Mouse (Mus musculus) urinary bladder, postnatal 10 days (tissue): ENCODE results near the gene Jsrp1.

Experiments used
- DNase-seq: peaks from one replicate; pipeline ENCODE4 v3.0.0; 2022; ENCODE audit warnings: low spot score

Jsrp1 gene

DNA sequence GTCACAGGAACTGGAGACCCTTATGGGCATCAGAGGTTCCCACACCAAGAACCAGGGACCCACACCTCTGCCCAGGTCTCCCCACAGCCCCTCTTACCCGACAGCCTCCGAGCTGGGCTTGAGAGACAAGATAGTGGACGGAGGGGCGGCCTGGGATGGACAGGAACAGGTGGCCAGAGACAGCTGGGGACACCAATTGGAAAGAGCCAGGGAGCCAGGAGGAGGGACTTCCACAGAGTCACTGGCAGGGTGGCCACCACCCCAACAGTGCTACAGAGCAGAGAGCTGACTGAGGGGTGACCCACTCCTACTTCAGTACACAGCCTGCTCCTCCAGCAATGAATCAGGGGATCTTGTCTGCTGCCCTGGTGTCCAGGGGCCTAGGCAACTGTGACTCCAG is at the start of gene Jsrp1:
Jsrp1 (minus strand) TSS at position 133 of the 400 bp plus-strand sequence.
- no peak for DNase-seq

DNA sequence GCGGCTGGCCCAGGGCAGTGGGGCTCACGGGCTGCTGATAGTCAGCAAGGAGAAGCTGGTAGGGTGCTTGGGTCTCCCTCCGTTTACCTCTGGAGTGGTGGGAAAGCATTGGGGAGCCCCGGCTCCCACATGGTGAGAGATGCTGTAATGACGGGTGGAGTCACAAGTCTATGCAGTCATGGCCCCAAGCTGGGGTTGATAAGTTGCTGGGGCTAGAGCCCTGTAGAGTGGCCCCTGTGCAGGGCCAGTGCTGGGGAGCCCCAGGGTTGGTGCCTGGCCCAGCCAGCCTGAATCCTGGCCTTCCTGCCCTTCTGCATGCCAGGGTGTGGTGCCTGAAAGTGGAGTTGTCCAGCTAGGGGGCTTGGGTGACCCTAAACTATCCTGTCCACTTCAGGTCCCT is 49.0 kb upstream of the Jsrp1 start:
- DNase-seq = no peak

DNA sequence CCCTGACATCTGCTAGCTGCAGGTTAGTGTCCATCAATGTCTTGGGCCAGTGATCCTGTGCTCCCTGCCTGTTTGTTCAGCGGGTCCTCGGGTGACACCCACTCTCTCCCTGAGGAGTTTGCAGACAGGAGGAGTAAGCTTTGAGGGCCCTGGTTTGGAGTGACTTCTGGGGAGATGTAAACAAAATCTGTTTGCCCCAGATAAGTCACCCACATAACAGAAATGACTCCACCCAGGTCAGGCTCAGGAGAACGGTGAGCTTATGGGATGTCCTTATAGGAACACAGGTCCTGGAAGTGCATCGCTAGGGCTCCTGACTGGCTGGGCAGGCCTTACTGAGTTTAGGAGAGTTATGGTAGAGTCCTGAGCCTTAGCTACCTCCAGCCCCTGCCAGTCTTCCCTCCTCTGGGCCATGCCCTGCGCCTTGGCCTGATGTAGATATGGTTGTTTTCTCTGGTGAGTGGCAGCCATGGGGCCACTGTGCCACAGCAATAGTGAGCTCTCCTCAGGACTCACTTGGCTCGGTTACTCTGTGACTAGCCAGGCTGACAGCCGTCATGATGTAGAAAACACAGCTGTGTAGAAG is 45.1 kb upstream of the Jsrp1 start:
- DNase-seq = no peak

DNA sequence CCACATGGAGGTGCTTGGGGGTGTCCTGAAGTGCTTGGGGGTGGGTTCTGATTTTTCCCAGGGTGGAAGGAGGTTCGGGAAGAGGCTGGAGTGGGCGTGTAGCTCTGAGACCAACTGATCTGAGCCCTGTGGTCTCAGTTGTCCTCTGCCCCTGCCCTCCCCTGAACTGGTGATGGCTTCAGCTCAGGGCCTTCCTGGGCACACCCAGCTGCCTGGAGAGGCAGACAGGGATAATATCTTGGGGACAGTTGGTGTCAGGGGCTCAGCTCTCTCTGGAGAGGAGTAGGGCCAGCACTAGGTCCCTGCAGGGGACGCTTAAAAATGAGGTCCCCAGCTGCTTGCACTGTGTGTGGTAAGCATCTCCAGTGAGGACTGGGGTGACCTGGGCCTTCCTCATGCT is 44.5 kb upstream of the Jsrp1 start:
- no peak for DNase-seq

DNA sequence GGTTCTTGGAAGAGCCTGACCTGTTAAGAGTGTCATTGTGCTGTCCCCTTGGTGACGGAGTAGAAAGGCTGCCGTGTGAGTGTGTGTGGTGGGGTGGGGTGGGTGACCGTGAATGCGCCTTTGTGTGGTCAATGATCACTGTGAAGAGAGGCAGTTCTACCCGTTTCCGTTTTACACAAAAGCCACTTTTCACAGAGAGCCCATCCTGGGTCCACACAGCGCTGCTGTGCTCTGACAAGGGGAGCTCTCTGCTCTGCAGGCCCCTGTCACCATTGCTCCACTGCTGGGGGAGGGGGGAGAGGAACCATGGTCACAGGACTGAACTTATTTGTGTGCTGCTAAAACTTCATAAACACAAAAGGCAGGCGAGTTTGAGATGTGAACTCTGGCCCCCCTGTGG is 44.1 kb upstream of the Jsrp1 start:
- no peak for DNase-seq

DNA sequence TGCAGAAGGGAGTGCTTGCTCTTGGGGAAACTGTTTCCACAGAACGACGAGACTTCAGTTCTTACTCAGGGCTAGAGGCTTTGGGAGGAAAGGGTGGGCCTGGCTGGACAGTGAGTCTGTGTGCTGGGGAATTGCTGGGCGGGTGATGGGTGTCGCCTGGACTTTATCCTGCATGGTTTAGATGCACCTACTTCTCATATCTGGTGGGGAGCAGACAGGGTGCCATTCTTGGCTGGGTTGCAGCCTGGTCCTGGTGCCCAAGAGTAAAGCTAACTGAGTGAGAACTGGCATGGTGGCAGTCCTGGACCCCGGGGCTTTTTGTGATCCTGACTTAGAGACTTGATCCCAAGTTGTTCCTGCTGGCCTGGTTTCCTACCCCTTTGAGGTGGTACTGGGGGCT is 43.6 kb upstream of the Jsrp1 start:
- no peak for DNase-seq

DNA sequence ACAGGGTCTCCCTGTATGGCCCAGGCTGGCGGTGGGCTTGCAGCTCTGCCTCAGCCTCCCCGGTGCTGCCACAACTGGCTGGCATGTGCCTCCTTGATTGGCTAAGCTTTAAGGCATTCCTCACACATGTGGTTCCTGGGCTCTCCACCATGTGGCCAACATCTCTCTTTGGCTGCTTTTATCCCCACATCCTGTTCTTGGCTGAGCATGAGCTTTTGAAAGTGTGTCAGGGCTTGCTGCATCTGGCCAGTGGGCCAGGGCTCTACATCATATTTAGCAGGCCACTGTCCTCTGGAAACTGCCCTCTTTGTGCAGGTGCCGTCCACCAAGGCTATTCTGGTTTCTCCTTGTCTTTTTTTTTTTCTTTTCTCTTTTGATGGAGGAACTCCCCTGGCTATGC is 43.0 kb upstream of the Jsrp1 start:
- no peak for DNase-seq

DNA sequence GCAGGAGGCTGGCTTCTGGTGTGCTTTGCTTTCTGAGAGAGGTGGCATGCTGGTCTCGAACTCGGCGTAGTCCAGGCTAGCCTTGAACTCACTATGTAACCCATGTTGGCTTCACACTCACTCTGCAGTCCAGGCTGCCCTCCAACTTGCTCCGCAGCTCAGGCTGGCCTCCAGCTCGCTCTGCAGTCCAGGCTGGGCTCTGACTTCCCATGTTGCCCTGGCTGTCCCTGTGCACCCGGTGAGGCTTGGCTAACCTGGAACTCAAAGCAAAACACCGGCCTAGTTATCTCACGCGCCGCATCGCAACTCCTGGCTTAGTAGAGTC is 42.4 kb upstream of the Jsrp1 start:
- DNase-seq = no peak

DNA sequence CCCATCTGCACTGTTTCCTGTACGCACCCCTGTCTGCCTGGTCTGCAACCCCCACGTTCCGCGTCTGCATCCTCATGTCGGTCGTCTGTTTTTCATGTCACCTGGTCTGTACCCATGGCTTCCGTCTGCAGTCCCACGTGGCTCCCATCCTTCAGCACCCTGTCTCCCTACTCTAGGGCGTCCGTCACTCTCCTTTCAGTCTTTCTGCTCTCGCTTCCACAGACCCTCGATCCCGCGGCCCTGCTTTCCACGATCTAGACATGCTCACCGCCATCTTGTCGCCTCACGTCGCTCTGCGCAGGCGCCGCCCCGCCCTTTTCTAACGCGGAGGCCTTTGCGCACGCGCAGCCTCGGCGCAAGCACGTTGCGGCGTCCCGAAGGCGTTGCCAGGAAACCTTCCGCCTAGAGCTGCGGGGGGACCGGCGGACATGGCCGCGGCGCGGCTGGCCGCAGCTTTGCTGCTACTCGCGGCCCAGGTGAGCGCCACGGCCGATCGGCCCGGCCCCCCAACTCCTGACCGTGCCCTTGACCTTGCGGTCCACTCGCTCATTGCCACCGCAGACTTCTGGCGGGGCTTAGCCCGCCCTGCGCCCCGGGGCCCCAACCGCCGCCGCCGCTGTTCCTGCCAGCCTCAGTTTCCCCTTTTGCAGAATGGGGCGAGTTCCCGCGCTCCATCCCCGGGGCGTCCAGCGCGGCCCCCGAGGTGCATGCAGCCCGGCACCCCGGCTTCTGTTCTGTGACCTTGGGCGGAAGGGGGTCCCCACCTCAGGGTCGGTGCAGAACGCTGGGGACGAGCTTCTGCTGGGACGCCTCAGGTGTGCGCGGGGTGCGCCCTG is 41.8 kb upstream of the Jsrp1 start, which contains the start of the genes Lsm7 and Sppl2b:
Lsm7 (minus strand) TSS at position 297 of the 836 bp plus-strand sequence.
Sppl2b (plus strand) TSS at position 363 of the 836 bp plus-strand sequence.
- peak; percentile 93 for DNase-seq

DNA sequence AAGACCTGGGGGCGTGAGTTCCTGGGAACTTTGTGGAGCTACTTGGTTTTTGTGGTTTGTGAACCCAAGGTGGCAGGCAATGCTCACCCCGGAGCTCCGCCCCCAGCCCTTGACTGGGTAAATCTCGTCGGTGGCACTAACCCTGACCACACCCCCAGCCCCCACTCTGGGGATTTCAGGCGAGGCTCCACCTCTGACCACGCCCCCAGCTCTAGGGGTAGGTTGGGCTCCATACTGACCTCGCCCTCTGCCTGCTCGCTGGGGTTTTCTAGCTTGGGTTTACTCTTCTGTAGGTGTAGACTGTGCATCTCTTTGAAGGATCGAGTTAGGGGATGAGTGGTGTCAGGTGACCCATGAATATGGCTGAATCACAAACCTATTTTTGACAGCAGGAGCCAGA is 35.3 kb upstream of the Jsrp1 start:
- no peak for DNase-seq

DNA sequence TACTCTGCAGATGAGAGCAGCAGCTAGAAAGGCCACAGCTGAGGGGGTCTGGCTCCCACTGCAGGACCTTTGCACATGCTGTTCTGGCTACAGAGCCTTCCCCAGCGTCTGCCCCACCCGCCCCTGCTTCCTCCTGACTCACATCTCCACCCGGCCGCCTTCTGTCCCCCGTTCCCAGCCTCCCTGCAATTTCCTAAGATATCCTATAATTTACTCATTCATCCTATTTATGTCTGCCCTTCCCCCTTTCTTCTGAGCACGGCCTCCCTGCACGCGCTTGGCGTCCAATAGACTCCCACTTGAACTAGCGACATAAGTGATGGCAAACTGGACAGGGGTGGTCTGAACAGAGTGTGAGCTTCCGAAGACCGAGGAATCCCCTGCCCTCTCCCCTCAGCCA is 32.4 kb upstream of the Jsrp1 start:
- DNase-seq = no peak

DNA sequence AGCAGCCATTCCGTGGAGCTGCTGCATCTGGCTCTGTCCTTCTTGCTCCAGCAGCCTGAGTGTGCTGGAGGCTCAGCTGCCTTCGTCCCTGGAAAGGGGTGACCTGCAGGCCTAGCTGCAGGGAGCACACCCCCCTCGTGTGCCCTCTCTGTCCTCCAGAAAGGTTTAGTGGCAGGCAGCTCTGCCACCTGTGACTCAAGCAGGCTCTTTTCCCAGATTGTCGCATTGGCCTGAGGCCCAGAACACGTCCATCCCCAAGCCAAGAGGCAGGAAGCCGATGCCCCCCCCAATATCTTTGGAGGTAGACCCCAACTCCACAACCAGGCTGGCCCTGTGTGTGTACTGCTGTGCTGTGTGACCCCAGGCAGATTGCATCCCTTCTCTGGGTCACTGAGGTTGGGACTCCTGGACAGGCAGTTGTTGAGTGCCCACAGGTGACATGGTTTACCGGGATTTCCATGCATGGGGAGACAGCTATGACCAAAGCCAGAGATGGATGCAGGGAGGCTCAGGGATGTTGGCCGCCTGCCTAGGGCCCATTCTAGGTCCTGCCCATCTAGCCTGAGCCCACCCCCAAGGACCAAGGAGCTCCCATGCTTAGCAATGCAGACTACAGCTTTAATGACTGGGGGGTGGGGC is 31.9 kb upstream of the Jsrp1 start:
- no peak for DNase-seq

DNA sequence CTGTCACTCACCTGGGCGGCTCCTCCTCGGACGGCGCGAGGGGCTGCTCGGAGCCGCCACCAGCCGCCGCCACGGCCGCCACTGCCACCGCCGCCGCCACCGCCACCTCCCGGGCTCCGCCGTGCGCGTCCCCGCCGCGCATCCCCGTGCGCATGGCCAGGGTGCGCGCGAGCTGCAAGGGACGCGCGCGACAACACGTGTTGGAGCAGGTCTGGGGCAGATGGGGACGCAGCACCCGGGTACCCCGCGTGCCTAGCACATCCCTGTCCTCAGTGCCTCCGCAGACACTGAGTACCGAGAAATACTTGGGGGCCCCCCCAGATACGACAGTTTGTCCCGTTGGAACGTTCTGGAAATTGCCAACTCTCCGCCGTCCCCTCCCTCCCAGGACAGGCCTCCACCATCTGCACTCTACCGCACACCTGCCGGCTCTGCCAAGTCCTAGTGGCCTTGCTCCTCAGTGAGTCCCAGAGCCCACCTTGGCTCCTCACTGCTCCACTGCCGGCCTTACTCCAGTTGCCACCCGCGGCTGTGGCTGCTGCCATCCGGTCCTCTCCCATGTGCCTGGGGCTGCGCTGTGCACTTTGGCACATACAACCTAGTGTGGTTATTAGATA is 30.7 kb upstream of the Jsrp1 start, which contains the start of gene Lingo3:
Lingo3 (minus strand) TSS at position 109 of the 617 bp plus-strand sequence.
- no peak for DNase-seq

DNA sequence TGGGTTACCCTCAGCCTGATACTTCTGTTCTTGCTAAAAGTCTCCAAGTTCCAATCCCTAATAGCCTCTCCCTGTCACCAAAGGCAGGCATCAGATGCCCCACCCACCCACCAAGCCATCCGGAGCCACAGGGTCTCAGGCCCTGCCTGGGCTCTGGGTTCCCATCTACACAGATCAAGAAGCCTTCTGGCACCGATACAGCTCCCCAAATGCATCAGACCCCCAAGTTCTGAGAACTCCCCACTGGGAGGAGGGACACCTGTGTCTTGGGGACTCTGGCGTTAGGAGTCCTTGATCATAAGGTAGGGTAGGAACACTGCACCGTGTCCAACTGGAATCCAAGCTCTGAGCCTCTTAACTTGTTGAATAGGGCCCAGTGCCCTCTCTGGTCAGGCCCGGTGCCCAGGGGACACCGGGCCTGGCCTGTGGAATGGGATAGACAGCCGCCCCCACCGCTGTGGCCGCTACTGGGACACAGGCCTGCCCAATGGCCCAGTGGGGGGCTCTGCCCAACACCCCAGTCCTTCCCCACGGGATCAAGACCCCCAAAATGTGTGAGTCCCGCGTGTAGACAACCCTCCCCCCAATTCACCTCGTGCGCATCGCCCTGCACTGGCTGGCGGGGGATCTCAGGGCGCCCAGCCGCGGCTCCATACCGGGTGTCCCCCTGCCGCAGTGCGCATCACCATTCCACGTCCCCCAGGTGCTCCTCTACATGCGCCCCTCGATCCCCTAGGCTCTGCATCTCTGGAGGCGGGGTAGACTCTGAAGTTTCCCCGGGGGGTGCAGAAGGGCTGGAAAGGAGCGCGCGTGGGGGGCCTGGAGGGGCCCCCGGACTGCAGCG is 30.0 kb upstream of the Jsrp1 start:
- DNase-seq = no peak

DNA sequence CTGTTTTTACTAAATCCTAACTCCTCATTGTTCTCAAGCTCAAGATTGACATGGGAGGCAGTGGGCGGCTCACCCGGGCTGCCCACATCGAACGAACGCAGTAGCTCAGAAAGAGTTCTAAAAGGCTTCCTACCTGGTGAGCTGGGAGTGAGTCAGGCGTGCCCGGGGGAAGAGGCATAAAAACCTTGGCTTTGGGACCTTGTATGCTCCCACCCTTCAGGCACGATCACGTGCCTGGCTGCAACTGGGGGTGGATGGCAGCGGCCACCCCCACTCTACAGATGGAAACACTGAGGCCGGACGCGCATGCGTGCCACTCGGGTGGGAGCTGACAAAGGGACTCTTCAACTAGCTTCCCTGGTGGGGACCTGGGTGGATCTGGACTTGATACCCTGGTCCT is 29.0 kb upstream of the Jsrp1 start:
- DNase-seq = no peak

DNA sequence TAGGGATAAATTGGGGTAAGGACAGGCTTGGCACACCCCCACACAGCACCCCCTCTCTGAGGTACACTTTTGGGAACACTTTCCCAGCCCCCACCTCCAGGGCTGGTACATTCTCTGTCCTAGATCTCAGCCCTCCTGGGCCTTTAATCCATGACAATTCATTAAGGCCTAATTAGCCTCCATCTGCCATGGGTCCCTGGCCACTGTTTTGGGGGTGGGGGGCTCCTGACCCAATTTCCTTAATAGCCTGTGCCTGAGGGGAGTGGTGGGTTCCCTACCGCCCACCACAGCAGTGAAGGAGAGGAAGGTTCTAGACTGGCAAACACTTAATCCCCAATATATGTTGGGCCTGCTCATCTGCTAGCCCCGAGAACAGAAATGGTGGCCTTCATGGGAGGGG is 28.4 kb upstream of the Jsrp1 start:
- no peak for DNase-seq

DNA sequence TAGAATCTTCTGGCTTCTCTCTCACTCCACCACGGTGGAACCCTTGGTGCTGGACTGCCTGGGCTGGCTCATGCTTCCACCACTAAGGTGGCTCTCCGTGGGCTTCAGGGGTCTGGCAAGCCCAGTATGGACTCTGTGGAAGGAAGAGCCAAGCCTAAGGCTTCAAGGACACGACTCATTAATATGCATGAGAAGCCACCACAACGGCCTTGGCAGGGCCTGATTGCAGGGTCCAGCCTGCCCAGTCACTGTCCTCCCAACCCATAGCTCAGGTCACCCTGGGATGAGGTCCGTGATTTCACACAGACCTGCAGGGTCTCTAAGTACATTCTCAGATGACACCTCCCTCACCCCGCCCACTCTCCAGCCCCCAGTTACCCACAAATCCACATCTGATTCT is 26.6 kb upstream of the Jsrp1 start:
- DNase-seq = no peak

DNA sequence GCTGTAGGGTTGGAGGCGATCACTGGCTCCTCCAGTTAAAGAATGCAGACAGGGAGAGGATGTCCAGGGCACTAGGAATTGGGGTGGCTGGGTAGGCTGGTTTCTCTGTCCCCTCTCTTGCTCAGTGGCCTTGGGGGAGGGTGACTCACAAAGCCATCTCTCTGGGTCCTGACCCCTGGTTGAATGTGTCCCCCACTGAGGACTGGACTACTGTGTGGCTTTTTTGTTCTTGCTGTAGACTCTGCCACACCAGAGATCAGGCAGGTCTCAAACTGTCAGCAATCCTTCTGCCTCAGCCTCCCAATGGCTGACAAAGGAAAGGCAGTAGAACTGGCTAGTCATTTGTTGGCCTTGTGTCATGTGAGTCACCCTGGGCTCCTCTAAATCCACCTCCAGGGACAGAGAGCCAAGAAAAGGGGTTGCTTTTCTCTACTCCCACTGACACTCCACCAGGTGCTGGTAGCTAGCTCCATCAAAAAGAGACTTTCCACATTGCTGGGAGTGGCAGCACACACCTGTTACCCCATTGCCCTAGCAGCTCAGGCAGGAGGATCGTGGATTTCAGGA is 25.1 kb upstream of the Jsrp1 start:
- no peak for DNase-seq

DNA sequence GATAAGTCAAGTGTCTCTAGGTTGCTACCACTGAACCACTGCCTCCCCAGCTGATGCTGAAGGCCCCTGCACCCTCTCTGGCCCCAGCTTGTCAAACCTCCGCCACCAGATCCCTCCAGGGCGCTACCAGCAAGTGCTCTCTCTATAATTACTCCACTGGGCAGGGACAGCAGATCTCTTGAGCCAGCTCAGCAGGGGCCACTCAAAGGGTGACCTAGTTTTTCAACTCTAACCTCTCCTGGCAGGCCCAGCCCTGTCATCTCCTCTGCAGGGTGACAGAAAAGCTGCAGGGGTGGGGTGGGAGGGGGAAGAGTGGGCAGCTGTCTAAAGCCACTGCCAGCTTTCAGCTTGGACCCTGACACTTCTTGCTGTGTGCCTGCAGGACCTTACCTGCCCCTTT is 24.5 kb upstream of the Jsrp1 start:
- DNase-seq = no peak

DNA sequence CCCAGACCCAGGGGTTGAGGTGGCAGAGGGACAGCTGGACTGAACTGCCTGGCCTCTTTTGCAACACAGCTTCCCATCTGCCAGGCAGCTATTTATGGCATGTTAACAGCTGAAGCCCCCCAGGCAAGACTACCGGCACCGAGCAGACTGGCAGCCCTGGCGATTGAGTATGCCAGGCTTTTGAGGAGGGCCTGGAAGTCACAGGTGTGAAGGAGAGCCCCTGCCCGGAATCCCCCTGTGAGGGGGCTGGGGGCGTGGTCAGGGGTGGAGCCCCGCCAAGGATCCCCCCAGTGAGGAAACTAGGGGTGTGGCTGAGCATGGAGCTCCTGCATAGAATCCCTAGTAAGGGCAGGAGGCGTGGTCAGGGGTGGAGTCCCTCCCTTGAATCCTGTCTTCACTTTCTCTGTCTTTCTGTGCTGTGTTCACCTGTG is 23.7 kb upstream of the Jsrp1 start:
- DNase-seq = no peak

DNA sequence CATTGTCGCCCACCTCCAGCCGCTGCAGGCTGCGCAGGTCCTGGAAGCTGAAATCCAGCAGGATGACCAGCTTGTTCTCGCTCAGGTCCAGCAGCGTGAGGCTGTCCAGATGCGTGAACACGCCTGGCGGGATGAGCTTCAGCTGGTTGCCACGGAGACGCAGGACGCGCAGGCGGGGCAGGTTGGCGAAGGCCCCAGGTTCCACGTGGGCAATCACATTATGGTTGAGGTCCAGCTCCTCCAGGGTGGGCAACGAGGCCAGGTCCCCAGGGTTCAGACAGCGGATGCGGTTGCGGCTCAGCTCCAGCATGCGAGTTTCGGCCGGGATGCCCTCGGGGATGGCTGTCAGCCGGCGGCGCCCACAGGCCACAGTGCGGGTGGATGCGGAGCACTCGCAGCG is 22.3 kb upstream of the Jsrp1 start:
- DNase-seq = no peak

DNA sequence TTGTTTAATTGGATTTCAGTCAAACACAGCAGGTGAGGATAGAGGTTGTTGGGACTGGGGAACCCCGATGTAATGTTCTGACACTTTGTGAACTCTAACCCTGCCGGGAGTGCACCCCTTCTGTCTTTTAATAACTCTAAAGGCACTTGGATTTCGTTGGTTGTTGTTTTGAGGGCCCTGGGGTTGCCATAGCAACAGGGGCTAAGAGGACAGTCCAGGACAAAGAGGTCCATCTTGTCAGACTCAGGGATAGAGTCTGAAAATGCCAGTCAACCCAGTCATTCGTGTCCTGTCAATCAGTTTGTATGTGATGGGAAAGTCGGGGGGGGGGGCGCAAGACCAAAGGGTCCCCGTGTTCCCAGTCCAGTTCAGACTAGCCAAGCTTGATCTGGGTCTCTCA is 19.5 kb upstream of the Jsrp1 start:
- no peak for DNase-seq
